In the genomic region with DNA sequence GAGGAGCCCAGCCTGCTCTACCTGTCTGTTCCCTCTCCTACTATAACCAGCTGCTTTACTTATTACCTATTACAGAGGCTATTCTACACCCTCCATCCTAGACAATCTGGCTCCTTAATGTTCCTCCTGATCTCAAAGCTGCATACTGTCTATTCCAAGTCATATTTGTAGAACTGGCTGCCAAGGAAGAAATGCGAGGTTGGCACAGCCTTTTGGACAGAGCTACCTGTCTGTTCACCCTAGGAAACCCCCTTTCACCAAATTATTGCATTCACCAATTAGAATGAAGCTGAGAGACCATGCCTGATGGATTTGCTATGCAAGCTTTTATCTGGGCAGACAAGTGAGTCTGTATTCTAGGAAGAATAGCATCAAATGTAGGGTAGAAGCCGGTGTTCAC, we compare ENCODE assay signal across 22 mouse cellular contexts.
DNase-seq lines count a peak whose midpoint lies in the region; ATAC-seq and TF ChIP-seq lines count a peak whose summit lies in the region.
"Had no signal": no experiment of that assay in that cellular context is flagged by ENCODE, and none has a peak within 500 bp of the region (broad histone marks: within the 10 kb centered on the region; RNA-seq: fewer than 3 reads in every experiment).

No protein-coding gene starts in this region.

- H3K4me1 ChIP-seq in embryonic facial prominence, embryonic 14.5 days (ENCODE audit: control insufficient read depth, insufficient read depth, low read length) = peaks cover 9% of the 10 kb centered on the region; the same call in 1 of the 2 replicates
- H3K4me1 ChIP-seq in midbrain, embryonic 11.5 days (ENCODE audit: control insufficient read depth, insufficient read depth, low read length) = no peaks in the 10 kb centered on the region
- H3K4me1 ChIP-seq: megakaryocyte, embryonic 14.5 days; stomach, embryonic 15.5 days had no signal

- no peak overlapping the region for H3K9ac ChIP-seq in embryonic facial prominence, embryonic 14.5 days (ENCODE audit: low read depth, low read length)
- no peak overlapping the region for H3K9ac ChIP-seq in midbrain, embryonic 11.5 days (ENCODE audit: low read length)
- H3K9ac ChIP-seq: forebrain, postnatal 0 days; heart, embryonic 15.5 days; stomach, embryonic 15.5 days had no signal

- peak overlapping the region; percentile 16; the same call in 1 of the 2 replicates for H3K4me3 ChIP-seq in gastrocnemius, adult 2 months
- H3K4me3 ChIP-seq in embryonic facial prominence, embryonic 14.5 days (ENCODE audit: low read depth, low read length) = no peak overlapping the region
- no peak overlapping the region for H3K4me3 ChIP-seq in midbrain, embryonic 11.5 days (ENCODE audit: low read depth, low read length)
- H3K4me3 ChIP-seq: heart, adult 2 months; heart, embryonic 15.5 days; limb, embryonic 10.5 days; megakaryocyte, embryonic 14.5 days; stomach, embryonic 15.5 days had no signal

- WGBS in embryonic facial prominence, embryonic 14.5 days = 66% methylated on average over 2 of the region's 2 CpGs
- 85% methylated on average over 2 of the region's 2 CpGs for whole genome bisulfite sequencing in midbrain, embryonic 11.5 days

- H3K36me3 ChIP-seq in embryonic facial prominence, embryonic 14.5 days (ENCODE audit: control insufficient read depth, insufficient read depth, low read length) = no peaks in the 10 kb centered on the region
- no peaks in the 10 kb centered on the region for H3K36me3 ChIP-seq in midbrain, embryonic 11.5 days (ENCODE audit: control insufficient read depth, insufficient read depth, low read length)
- H3K36me3 ChIP-seq: G1E; heart, embryonic 15.5 days; limb, embryonic 10.5 days; stomach, embryonic 15.5 days had no signal

- H3K9me3 ChIP-seq in embryonic facial prominence, embryonic 14.5 days (ENCODE audit: control insufficient read depth, low read length) = no peaks in the 10 kb centered on the region
- no peaks in the 10 kb centered on the region for H3K9me3 ChIP-seq in midbrain, embryonic 11.5 days (ENCODE audit: control insufficient read depth, low read length)
- H3K9me3 ChIP-seq: G1E; heart, embryonic 15.5 days; limb, embryonic 10.5 days; megakaryocyte, embryonic 14.5 days; stomach, embryonic 15.5 days had no signal

- no peak for TF ChIP-seq CTCF in gastrocnemius, adult 2 months (IDR thresholded peaks at IDR 0.05)

- intact Hi-C loops in gastrocnemius, adult 2 months (cut with DNase I) = loop anchor here (2.0 to 5.0 kb wide), 2 partner anchors 48 to 110 kb away; a partner anchor contains a TSS

- no peak for ATAC-seq in embryonic facial prominence, embryonic 14.5 days (ENCODE audit: low read depth)
- no peak for ATAC-seq in midbrain, embryonic 11.5 days (ENCODE audit: low FRiP score)
- ATAC-seq: midbrain, embryonic 16.5 days had no signal

- DNase-seq in gastrocnemius, adult 2 months = no peak
- no peak for DNase-seq in gastrocnemius, postnatal 25 days
- peak; percentile 22 for DNase-seq in cerebellum, adult 11-12 months
- DNase-seq in cerebellum, postnatal 14 days = peak; percentile 41 to 65
- DNase-seq in embryonic facial prominence, embryonic 14.5 days (ENCODE audit: low spot score) = no peak
- no peak for DNase-seq in midbrain, embryonic 11.5 days (ENCODE audit: low spot score, missing footprints)
- no peak for DNase-seq in embryo, embryonic 11 days
- DNase-seq in thymus, postnatal 25 days = no peak
- DNase-seq: adrenal gland, postnatal 25 days; kidney, adult 18-20 months; lung, adult 18-20 months; thymus, adult 18-20 months had no signal

- no peaks in the 10 kb centered on the region for H3K27me3 ChIP-seq in embryonic facial prominence, embryonic 14.5 days (replicated peaks; ENCODE audit: control insufficient read depth, insufficient read depth, low read length)
- H3K27me3 ChIP-seq in midbrain, embryonic 11.5 days (ENCODE audit: control insufficient read depth, insufficient read depth, low read length) = no peaks in the 10 kb centered on the region
- H3K27me3 ChIP-seq: heart, embryonic 15.5 days; megakaryocyte, embryonic 14.5 days; stomach, embryonic 15.5 days had no signal

- H3K27ac ChIP-seq in gastrocnemius, adult 2 months = peak overlapping the region; percentile 81
- H3K27ac ChIP-seq in embryonic facial prominence, embryonic 14.5 days (replicated peaks; ENCODE audit: low read depth, low read length) = peak overlapping the region; percentile 77
- no peak overlapping the region for H3K27ac ChIP-seq in midbrain, embryonic 11.5 days (ENCODE audit: low read depth, low read length)
- H3K27ac ChIP-seq: heart, adult 2 months; heart, embryonic 15.5 days; kidney, postnatal 0 days; limb, embryonic 10.5 days; stomach, embryonic 15.5 days had no signal

- no peak overlapping the region for H3K4me2 ChIP-seq in embryonic facial prominence, embryonic 14.5 days (ENCODE audit: low read depth, low read length)
- H3K4me2 ChIP-seq in midbrain, embryonic 11.5 days = no peak overlapping the region
- H3K4me2 ChIP-seq: heart, embryonic 15.5 days; liver, embryonic 11.5 days; stomach, embryonic 15.5 days had no signal

Comparison
In these comparisons a context has a peak if more than half of its experiments do, and no peak if none do; other contexts are left out.
1. DNase-seq: peak in cerebellum, adult 11-12 months (single experiment) and cerebellum, postnatal 14 days (2 of 2); none in gastrocnemius, adult 2 months (single experiment), gastrocnemius, postnatal 25 days (single experiment), embryonic facial prominence, embryonic 14.5 days (single experiment), midbrain, embryonic 11.5 days (single experiment), embryo, embryonic 11 days (single experiment) and thymus, postnatal 25 days (single experiment).